Mouse (Mus musculus) v-Abl transformed pro-B cells (cell line): ENCODE measurements around the gene Ccdc34.
"Not testable (repeated sequence)": the region's sequence is repeated elsewhere in the genome, so short reads cannot be mapped to it uniquely, and the experiment has no call there.

Experiments
- in situ Hi-C, 2 experiments: fragments of 400-800 bp; cut with MboI; formaldehyde crosslinking; loops; one replicate each; pipeline ENCODE4 v1.15.1; 2025; ENCODE audit not compliant: unreplicated experiment in 2 of 2

Gene Ccdc34

GRCm38 (mm10) chr2:110074646-110075452, 57.2 kb downstream of the Ccdc34 start:
- in situ Hi-C loops = no loop called here

- in situ Hi-C loops = no loop called here
Observed at GRCm38 (mm10) chr2:110077240-110077639, 59.6 kb downstream of the Ccdc34 start.

- in situ Hi-C loops = no loop called here
Observed at GRCm38 (mm10) chr2:110077655-110078054, 60.0 kb downstream of the Ccdc34 start.

- in situ Hi-C loops = no loop called here
Observed at GRCm38 (mm10) chr2:110080532-110080931, 62.9 kb downstream of the Ccdc34 start.

- in situ Hi-C loops = no loop called here
Observed at GRCm38 (mm10) chr2:110082975-110083374, 65.4 kb downstream of the Ccdc34 start.

DNA sequence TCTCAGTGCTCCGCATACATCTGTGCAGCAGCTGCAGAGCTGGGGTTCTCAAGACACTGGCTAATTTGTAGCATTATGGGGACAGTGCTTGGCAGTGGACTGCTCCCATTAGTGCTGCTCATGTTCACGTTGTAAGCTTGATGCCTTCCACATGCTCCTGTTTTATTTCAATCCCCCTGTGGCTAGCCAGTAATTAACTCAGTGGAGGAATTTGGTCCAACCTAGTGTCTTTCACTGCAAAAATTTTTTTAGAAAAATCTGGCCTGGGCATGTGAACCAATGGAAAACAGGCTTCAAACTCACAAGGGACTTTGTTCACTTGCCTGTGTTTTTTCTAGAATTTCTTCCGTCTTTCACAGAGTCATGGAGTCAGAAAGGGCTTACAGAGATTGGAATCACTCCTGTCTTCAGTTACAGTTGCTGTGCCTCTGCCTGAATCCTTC, 68.1 kb downstream of the Ccdc34 start:
- in situ Hi-C loops = no loop called here

DNA sequence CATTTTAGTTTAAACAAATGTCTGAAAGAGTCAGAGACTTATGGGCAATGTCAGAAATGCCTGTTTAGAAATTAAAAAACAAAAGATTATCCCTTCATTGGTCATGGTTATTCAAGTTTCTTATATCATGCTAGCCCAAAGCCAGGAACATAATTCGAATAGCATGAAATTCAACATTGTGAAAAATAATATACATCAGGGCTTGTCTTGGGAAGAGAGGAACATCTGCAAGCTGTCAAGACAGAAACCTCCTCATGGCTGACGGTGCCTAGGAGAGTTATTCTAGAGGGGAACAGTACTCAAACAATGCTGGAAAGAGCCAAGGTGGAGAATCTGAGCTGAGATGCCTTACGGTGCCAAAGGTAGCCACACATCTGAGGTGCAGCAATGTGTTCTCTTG, 96.5 kb downstream of the Ccdc34 start:
- in situ Hi-C loops = no loop called here

- in situ Hi-C loops = no loop called here
Observed at GRCm38 (mm10) chr2:110129396-110129795, 111.8 kb downstream of the Ccdc34 start.

DNA sequence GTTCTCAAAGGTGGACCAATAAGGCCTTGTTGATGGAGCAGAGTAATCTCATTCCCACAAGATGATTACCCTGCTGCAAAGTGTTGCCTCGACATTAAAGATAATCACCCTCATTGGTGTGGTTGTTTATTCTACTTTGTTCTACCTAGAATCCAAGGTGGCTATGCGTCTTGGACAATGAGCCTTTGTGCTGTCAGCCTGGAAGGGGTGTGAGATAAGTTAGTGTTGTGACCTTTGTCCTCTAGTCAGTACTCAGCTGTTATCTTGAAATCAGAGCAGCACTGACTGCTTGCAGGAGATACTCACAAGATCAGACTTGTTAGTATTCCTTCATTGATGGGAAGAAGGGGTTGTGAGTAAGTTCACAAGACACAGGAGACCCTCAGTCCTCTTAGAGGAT, 114.0 kb downstream of the Ccdc34 start:
- in situ Hi-C loops = no loop called here

- in situ Hi-C loops = no loop called here
Observed at GRCm38 (mm10) chr2:110133356-110134115, 115.9 kb downstream of the Ccdc34 start.

- in situ Hi-C loops = no loop called here
Observed at GRCm38 (mm10) chr2:110134765-110135594, 117.4 kb downstream of the Ccdc34 start.

DNA sequence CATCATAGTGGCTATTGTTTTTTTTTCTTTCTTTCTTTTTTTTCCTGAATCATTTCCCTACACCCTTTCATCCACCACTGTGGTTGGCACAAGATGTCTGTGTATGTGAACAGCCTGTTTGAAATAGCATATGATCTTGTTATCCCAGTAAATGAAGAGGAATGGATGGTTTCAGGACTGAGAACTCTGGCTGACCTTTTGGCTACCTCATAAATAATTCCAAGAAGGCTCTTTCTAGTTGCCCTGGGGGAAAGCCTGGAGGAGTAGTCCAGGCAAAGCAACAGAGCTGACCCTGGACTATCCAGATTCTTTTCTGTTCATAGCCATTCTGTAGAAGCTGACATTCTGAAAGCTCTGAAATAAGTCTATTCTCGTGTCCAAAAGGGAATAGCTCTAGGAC, 119.7 kb downstream of the Ccdc34 start:
- in situ Hi-C loops = no loop called here

GRCm38 (mm10) chr2:110138096-110138495, 120.5 kb downstream of the Ccdc34 start:
- in situ Hi-C loops = no loop called here

DNA sequence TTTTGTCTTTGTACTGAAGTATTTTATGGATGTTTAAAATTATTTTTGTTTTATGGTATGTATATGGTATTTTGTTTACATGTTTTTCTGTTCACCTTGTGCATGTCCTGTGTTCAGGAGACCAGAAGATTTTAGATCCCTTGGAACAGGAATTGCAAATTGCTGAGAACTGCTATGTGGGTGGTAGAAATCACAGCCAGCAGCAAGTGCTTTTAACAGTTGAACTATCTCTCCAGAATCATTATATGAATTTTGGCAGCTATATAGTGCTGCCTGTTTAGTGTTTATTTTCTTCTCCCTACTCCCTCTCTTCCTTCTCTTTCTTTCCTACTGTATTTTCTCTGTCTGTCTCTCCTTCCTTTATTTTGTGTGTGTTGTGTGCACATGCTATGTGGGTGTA, 130.4 kb downstream of the Ccdc34 start:
- in situ Hi-C loops = not testable (repeated sequence)

GRCm38 (mm10) chr2:110149246-110149645, 131.6 kb downstream of the Ccdc34 start:
- in situ Hi-C loops = no loop called here

GRCm38 (mm10) chr2:110156321-110156720, 138.7 kb downstream of the Ccdc34 start:
- in situ Hi-C loops = no loop called here

DNA sequence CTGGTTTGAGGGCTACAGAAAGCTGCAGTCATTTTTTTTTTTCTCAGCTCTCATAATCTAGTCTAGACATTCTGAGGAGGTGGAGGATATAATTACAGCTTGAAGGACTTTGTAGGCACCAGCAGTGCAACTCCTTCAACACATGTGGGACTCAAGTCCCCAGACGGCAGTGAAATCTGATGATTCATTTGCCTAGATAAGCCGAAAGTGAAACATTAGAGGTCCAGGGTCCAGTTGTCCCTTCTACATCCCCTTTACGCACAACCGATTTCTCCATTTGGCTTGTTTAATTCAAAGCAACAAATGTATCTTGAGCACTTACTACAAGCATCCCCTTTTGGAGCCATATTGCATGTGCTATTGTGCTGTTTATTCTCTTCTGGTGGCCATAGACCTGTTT, 147.4 kb downstream of the Ccdc34 start:
- in situ Hi-C loops = no loop called here

DNA sequence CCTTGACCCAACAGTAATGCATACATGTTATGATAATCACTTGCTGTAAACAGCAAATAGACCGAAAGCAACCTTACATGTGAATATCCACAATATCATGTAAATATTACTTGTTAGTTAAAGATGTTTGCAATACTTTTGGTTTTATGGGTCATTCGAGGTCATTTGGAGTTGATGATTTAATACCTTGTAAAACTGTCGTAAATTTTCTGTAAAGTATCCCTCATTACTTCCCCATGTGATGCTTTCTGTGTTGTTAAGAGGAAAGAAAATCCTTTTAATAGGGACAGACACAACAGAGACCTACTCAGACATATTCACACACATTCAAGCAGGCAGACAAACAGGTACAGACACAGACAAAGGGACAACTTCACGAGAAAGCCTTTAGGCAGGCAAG, 150.1 kb downstream of the Ccdc34 start:
- in situ Hi-C loops = no loop called here

- in situ Hi-C loops = no loop called here
Observed at GRCm38 (mm10) chr2:110168361-110168760, 150.7 kb downstream of the Ccdc34 start.

DNA sequence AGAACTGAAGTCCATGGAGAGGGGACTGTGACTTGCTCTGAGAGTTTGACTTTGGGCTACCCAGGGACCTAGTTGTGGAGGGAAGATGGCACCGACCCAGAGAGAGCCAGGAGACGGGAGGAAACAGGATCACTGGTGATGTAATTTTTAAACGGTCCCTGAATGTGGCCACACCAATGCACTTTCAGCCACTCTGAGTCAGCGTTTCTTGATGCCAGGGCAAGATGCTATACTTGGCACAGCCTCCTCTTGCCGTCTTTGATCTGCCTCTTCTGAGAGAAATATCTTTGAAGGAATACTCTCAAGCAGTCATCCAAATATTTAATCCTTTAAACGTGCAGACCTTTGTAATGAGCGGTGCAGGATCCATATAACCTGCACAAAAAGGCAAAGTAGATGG, 154.8 kb downstream of the Ccdc34 start:
- in situ Hi-C loops = no loop called here

DNA sequence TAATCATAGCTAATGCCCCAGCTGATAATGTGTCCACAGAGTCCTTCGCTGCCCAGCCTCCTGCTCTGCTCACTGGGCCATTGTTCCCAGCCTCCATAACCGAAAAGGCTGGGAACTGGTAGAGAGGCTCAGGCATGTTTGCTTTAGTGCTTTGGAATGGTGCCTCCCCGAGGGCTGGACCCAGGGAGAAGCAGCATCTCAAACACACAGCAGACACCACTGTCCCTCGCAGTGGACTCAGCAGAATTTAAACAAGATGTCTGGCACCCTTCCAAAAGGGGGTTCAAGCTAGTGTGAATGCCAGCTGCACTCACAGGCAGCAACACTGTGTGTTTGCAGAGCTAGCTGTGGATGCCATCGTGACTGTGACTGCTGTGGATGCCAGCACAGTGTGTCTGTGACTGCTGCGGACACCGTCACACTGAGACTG, 156.2 kb downstream of the Ccdc34 start:
- in situ Hi-C loops = no loop called here
